Mouse (Mus musculus): ENCODE data around the gene Supt6.
"Not testable (repeated sequence)": the region's sequence is repeated elsewhere in the genome, so short reads cannot be mapped to it uniquely, and the experiment has no call there.

Gene Supt6

DNA sequence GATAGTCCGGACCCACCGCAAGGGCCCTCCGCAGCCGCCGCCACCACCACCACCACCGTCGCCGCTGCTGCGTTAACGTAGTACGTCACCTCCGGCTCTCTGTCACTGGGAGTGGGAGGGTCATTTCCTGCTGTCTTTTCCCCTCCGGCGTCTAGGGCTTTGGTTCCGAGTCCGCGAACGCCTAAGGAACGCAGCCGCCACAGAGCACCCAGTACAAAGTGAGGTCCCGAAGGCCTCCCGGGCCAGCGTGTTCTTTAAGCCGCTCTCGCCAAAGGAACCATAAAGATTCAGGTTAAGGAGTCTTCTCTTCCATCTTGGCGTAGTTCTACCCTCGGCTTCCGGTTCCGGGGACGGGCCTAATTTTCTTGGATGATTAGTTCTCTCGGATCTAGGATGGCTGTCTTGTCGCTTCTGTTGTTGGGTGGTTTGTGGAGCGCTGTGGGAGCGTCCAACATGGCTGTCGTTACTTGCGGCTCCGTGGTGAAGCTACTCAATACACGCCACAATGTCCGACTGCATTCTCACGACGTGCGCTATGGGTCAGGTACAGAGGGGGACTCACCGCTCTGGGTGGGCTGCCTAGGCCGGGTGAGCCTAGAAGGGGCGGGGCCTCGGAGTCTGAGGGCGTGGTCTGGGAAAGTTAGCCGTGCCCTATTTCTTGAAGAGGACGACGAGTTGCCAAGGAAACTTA lies at the start of gene Supt6, which contains the start of gene Sdf2:
Gene Supt6, minus strand, starts transcription at position 361 of the 691 bp plus-strand sequence.
Gene Sdf2, plus strand, starts transcription at position 120 of the 691 bp plus-strand sequence.
- peak; percentile 91 to 93 for DNase-seq (ENCODE audit: low spot score in 2 of 2)

DNA sequence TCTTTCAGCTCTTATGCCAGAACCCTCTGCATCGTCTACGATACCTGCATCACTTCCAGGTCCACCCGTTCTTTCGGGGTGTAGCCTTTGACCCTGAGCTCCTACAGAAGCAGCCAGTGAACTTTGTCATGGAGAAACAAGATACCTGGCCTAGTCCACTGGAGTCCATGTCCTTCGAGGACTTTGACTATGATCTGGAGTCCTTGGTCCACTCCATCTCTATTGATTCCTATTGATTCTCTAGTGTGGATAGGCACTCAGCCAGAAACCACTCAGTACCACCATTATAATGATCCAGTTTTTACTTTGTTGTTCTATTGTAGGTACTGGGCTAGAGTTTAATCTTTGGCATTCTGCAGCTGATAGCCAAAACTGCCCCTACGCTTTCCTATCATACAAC lies 48.8 kb upstream of the Supt6 start:
- no peak for DNase-seq (ENCODE audit: low spot score in 2 of 2)

DNA sequence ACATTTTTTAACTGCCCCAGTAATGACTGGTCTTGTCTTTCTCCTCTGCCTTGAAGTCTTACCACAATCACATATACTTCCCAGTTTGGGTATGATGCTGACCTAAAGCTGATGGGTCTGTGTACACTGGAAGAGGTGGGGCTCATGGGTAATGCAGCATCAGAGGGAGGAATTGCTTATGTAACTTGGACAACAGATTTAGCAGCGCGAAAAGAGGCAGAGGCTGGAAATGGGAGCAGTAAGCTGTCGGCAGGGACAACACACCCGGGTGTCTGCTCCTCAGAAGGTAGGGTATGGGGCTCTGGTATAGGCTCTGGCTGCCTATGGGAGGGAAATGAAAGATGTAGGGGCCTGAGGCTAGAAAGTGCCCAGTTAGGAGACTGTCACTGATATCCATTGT lies 44.9 kb upstream of the Supt6 start, which contains the start of gene BC030499:
Gene BC030499, plus strand, starts transcription at position 188 of the 400 bp plus-strand sequence.
- DNase-seq (ENCODE audit: low spot score in 2 of 2) = no peak

DNA sequence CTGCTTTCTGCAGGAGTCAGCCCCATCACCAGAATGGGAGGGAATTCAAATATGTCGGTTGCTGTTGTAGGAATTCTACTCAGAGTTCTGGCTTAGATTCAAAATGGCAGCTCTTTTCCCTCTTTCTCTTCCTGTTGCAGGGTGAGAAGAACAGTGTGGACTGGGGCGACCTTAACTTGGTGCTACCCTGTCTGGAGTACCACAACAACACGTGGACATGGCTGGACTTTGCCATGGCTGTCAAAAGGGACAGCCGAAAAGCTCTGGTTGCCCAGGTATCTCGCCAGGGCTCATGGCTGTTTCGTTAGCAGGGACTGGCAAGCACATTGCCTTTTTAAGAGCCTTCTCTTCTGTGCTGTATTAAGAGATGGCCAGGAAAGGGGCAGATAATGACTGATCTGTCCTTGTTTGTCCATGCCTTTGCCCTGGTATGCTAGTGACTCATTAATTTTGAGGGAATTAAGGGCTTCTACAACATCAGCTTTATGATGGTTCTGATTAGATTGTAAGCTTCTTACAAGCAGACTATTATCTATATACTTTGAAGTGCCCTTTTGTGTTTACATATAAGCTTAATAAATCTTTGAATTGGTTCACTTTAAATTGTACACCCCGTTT lies 43.5 kb upstream of the Supt6 start:
- no peak for DNase-seq (ENCODE audit: low spot score in 2 of 2)

DNA sequence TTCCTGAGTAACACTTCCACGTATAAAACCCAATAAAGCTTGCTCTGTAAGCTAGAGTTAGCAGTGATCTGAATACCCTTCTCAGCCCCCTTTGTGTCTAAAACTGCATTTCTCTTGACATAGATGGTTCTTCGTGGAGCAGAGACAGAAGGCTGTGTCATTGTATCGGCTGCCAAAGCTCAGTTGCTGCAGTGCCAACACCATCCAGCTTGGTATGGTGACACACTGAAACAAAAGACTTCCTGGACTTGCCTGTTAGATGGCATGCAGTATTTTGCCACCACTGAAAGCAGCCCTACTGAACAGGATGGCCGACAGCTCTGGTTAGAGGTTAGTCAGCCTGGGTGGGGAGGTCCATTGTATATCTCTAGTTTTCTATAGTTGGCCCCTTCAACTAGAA lies 33.8 kb upstream of the Supt6 start:
- no peak for DNase-seq (ENCODE audit: low spot score in 2 of 2)

DNA sequence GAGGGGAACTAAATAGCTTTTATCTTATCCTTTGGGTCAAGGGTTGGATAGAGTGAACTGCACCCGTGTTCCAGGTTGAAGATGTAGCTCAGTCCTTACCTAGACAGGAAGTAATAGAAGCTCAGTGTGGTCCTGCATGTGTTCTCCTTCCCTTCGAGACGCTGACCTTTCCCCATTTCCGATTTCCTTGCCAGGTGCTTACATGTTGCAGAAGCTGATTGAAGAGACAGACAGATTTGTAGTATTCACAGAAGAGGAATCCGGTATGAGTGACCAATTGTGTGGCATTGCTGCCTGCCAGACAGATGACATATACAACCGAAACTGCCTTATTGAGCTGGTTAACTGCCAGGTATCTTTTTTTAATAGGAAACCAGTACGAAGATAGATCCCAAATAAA lies 33.1 kb upstream of the Supt6 start:
- DNase-seq (ENCODE audit: low spot score in 2 of 2) = peak in 1 of 2 experiments; percentile 17

DNA sequence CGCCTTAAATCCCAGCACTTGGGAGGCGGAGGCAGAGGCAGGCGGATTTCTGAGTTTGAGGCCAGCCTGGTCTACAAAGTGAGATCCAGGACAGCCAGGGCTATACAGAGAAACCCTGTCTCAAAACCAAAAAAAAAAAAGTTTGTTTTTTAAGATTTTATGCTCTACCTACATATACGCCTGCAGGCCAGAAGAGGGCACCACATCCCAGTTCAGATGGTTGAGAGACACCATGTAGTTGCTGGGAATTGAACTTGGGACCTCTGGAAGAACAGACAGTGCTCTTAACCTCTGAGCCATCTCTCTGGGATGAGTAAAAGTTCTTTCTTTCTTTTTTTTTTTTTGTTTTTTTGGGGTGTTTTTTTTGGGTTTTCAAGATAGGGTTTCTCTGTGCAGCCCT lies 30.4 kb upstream of the Supt6 start:
- DNase-seq (ENCODE audit: low spot score in 2 of 2) = not testable (repeated sequence)

DNA sequence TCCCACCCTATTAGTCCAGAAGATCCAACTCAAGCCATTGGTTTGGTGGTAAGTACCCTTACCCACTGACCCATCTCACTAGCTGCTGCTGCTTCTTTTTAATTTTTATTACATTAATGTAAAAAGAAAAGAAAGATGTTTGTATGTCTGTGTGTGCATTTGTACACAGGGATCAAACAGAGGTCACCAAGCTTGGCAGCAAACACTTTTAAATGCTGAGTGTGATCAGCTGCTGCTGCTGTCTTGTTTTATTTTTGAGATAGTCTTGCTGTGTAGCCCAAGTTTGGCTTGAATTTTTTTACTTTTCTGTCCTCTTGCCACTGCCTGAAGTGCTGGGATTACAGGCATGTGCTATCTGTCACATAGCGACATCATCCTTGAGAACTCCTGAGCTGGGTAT lies 29.8 kb upstream of the Supt6 start:
- no peak for DNase-seq (ENCODE audit: low spot score in 2 of 2)

DNA sequence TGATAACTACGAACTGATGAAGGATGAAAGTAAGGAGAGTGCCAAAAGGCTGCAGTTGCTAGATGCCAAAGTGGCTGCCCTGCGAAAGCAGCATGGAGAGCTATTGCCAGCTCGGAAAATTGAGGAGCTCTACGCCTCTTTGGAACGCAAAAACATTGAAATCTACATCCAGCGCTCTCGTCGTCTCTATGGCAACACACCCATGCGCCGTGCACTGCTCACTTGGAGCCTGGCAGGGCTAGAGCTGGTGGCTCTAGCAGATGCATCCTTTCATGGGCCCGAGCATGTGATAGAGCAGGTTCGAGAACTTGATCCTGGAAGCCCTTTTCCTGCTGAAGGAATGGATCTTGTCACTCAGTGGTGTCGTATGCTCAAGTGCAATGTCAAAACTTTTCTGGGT lies 26.2 kb upstream of the Supt6 start:
- DNase-seq (ENCODE audit: low spot score in 2 of 2) = no peak

DNA sequence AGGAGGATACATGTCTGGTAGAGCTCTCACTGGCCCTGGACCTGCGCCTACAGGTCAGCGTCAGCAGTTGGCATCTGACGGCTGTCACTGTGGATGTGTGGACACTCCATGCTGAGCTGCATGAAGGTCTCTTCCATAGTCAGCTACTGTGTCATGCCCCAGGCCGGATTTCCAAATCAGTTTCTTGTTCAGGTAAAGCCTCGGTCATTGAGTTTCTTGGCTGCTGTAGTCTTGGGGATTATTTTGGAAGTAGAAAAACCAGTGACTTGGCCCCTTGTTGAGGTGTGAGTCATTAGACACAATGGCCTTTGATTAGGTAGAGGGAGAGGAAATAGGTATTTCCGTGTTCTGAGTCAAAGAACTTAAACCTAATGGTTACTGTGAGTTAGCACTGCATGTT lies 19.8 kb upstream of the Supt6 start:
- no peak for DNase-seq (ENCODE audit: low spot score in 2 of 2)

DNA sequence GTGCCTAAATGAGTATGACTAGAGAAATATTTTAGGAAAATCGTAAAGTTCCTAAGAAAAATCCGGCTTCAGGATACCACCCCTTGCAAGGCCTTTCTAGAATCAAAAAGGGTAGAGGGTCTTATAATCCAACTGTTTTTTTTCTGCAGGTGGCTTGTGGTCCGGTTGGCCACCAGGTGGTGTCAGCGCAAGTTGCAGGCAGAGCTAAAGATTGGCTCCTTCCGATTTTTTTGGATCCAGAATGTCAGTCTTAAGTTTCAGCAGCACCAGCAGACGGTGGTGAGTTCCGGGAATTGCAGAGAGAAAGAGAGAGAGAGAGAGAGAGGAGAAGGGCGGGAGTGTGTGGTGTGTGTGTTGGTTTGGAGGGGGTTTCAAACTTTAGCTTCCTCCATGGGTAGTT lies 16.8 kb upstream of the Supt6 start:
- peak; percentile 34 to 35 for DNase-seq (ENCODE audit: low spot score in 2 of 2)

DNA sequence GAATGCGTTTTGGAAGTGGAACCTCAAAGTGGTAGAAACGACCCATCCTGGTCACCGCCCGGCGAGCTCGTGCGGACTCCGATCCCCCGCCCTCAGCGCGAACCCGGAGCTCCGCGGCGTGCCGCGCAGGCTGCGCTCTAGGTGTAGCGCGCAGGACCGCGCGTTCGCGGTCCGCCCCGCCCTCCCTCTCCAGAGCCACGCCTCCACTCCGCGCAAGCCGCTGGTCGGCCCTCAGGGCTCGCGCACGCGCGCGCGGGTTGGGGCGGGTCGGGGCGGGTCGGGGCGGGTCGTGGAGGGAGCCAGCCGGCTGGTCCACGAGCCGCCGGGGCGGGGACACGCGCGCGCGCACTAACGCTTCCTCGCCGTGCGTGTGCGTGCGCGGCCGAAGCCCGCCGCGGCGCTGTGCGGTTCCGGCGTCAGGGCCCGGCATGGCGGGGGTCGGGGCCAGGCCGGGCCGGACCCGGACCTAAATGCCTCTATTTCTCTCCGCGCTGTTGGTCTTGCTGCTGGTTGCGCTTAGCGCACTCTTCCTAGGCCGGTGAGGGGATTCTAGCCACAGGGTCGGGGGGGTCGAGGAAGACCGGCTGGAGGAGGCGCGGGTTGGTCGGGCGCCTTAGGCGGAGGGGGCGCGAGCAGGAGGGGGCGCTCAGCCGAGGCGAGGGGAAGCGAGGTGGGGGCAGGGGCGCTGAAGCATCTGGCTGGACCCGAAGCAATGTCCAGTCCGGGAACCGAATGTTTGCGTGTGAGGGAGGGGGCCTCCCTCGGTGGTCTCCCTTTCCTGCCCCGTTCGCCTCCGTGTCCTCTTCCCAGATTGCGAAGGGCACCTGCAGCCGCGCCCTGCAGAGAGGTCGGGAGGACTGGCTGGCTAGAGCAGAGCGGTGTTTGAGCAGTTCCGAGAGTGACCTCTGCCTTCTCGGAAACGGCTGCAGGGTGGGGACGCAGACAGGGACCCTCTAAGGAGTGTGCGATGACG lies 15.9 kb upstream of the Supt6 start, which contains the start of gene 2610507B11Rik:
Gene 2610507B11Rik, plus strand, starts transcription at position 373 of the 973 bp plus-strand sequence.
- DNase-seq (ENCODE audit: low spot score in 2 of 2) = peak; percentile 91 to 93

DNA sequence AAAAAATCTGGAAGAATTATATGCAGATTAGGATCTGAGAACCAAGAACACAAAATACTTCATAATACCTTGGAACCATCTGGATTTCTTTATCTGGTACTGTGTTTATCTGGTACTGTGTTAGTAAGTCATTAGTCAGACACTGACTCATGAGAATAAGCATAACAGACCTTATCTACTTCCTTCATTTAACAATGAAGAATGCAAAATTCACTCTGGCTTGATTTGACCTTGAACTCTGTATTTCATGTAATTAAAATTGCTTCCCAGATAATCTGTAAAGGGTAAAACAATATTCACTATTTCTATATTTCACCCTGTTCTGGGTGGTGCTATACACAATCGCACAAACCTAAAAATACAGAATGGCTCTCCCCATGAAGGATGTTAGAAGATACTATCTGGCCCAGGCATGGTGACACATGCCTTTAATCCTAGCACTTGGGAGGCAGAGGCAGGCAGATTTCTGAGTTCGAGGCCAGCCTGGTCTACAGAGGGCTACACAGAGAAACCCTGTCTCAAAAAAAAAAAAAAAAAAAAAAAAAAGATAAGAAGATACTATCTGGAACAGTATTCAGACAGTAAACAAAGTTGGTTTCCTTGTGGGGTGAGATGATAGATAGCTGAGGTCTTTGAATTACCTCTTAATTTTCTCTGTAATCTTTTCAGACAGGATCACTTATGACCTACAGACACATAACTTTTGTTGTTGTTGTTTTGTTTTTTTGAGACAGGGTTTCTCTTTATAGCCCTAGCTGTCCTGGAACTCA lies 14.9 kb upstream of the Supt6 start:
- DNase-seq (ENCODE audit: low spot score in 2 of 2) = no peak

DNA sequence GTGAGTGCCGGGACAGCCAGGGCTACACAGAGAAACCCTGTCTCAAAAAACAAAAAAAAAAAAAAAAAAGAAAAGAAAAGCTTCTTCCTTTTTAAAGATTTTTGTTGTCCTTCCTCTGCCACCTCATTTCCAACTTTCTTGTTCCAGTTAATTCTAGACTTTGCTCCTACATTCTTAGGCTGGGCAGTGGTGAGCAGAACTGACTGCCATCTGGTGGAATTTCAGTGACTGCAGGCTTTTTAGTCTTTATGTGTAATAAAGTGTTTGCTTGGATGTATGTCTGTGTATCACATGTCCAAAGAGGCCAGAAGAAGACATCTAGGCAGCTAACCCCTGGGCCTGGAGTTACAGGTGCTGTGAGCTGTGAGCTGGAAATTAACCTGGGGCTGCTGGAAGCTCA lies 10.8 kb upstream of the Supt6 start:
- no peak for DNase-seq (ENCODE audit: low spot score in 2 of 2)

DNA sequence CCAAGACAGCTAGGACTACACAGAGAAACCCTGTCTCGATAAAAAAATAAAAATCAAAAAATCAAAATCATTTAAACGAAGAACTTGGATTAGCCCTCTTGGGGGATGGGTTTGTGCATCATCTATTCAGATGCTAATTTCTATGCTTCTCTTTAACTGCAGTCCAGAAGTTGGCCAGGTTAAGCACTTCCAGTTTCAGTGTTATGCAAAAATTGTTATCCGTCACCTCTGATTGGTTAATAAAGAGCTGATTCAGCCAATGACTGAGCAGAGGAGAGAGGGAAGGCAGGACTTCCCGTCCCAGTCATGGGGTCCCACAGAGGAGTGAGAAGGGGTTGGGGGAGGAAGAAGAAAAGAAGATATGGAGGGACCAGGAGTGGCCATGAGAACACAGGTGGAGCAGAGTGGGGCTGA lies 1.9 kb upstream of the Supt6 start:
- no peak for DNase-seq (ENCODE audit: low spot score in 2 of 2)

DNA sequence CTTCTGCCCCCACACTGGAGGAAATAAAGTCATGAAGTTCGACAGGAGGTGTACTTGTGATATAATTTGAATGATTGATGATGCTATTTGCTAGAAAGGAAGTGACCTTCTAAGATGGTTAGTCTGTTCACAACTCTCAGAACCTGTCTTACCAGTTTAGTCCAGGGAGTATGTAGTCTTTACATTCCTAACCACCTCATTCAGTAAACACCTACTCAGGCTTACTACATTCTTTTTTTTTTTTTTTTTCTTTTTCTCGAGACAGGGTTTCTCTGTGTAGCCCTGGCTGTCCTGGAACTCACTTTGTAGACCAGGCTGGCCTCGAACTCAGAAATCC lies 1.2 kb upstream of the Supt6 start:
- no peak for DNase-seq (ENCODE audit: low spot score in 2 of 2)

DNA sequence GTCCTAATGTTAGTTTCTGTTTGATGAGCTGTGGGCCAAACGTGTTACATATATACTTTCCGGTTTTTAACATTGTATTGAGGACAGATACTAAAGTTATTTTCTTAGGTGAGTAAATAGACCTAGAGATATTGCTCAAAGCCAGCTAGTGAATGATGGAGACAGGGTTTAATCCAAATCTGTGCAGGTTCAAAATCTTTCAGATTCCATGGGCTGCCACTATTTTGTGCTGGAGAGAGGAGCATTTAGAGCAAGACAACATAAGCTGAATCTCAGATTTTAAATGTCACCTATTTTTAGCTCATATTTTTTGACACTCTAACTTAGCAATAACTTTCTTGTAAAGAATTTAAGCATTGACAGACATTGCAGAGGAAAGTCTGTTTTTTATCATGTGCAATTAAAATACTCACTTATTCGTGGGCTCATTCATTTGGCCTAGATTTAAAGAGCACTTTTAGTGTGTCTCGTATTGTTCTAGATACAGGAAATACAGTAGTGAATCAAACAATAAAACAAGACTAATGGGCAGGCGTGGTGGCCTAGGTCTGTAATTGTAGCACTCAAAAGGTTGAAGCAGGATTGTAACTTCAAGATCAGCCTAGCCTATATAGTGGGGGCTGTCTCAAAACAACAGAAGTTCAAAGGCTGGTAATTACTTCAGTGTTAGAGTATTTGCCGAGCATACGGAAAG lies 678 bp upstream of the Supt6 start:
- no peak for DNase-seq (ENCODE audit: low spot score in 2 of 2)

DNA sequence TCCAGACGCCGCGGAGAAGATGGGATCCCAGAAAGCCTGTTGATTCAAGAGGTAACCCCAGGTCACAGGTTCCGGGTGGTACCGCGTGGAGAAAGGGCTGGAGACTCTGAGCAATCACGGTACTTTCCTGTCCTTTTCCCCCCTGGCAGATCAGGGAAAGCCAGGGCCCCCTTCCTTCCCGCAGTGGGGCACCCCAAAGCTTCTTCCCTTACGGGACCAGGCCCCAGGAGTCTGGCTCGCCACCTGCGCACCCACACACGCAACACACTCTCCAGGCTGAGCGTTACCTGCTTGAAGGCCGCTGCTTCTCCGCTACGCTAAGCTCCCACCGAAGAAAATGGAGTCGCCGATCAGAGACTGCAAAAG lies 543 bp downstream of the Supt6 start:
- DNase-seq (ENCODE audit: low spot score in 2 of 2) = no peak

DNA sequence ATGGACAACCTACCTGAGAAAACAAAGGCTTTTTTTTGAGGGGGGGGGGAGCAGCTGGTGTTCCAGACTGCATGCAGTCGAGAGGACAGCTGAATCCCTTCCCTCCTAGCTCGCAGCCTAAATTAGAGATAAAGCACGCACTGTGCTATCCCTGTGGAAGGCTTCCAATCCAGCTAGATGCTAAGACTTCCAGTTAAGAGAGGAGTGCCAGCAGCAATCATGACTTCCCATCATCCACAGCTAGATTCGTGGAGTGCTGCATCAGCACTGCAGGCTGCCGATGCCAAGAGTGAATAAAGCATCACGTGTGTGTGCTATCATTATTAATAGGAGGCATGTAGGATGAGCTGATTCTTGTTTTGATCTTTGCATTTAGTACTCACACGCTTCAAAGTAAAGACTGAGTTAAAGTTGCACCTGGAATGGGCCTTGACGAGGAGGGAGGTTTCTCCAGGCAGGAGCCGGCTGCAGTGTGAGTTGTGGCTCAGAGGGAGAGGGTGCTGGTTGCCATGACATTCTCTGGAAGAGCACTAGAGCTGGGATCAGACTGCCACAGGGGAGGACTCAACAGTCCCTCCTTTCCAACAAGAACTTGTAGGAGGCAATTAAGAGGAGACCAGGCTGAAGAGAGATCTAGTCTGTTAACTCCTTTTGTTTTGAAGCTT lies 5.5 kb downstream of the Supt6 start:
- DNase-seq (ENCODE audit: low spot score in 2 of 2) = peak in 1 of 2 experiments; percentile 18

DNA sequence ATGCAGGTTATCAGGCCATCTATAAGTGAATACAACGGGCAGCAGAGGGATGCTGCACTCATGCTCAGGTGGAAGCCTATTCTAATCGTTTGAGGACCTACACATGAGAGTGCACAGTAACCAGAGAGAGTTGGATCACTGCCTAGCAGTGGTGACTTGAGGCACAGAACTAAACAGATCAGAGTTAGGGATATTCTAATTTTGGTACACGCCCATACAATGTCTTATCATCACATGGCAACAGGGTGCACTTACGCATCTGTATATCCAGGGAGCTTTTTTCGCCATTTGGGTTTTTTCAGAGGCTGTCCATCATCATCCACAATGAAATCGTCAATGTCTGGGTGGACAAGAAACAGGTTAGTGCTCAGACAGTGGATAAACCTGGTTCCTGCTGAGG lies 14.3 kb downstream of the Supt6 start:
- DNase-seq (ENCODE audit: low spot score in 2 of 2) = no peak

Data from heart, adult 9 months (tissue).